Mouse (Mus musculus): ENCODE results near the gene Hoxa9.

Hoxa9 gene

GRCm38 (mm10) chr6:52203121-52203370 is 27.8 kb downstream of the Hoxa9 start:
- WGBS: 3% methylated on average over 10 of the region's 10 CpGs

- 10% methylated on average over 22 of the region's 22 CpGs for WGBS
Measured at GRCm38 (mm10) chr6:52202362-52203120, 28.3 kb downstream of the Hoxa9 start.

GRCm38 (mm10) chr6:52201269-52201668 is 29.6 kb downstream of the Hoxa9 start:
- WGBS: 22% methylated on average over 1 of the region's 1 CpGs

GRCm38 (mm10) chr6:52200751-52201250 is 30.1 kb downstream of the Hoxa9 start:
- 14% methylated on average over 10 of the region's 10 CpGs for WGBS

- 7% methylated on average over 30 of the region's 30 CpGs for WGBS
Measured at GRCm38 (mm10) chr6:52200073-52200750, 30.7 kb downstream of the Hoxa9 start.

GRCm38 (mm10) chr6:52197271-52197670 is 33.6 kb downstream of the Hoxa9 start:
- WGBS: 3% methylated on average over 10 of the region's 10 CpGs

- 7% methylated on average over 9 of the region's 9 CpGs for WGBS
Measured at GRCm38 (mm10) chr6:52196811-52197210, 34.1 kb downstream of the Hoxa9 start.

GRCm38 (mm10) chr6:52194690-52195089 is 36.2 kb downstream of the Hoxa9 start:
- 9% methylated on average over 10 of the region's 10 CpGs for WGBS

GRCm38 (mm10) chr6:52191860-52192550 is 38.9 kb downstream of the Hoxa9 start:
- WGBS: 3% methylated on average over 38 of the region's 55 CpGs

GRCm38 (mm10) chr6:52190906-52191810 is 39.7 kb downstream of the Hoxa9 start, which contains the start of gene Hoxa4:
TSS of gene Hoxa4 (minus strand) at chr6:52191753.
- 2% methylated on average over 80 of the region's 102 CpGs for WGBS

GRCm38 (mm10) chr6:52190410-52190809 is 40.5 kb downstream of the Hoxa9 start:
- WGBS: 2% methylated on average over 23 of the region's 23 CpGs

- 7% methylated on average over 8 of the region's 8 CpGs for WGBS
Measured at GRCm38 (mm10) chr6:52189909-52190308, 41.0 kb downstream of the Hoxa9 start.

- 11% methylated on average over 5 of the region's 5 CpGs for WGBS
Measured at GRCm38 (mm10) chr6:52189172-52189591, 41.7 kb downstream of the Hoxa9 start.

GRCm38 (mm10) chr6:52186500-52186899 is 44.4 kb downstream of the Hoxa9 start:
- WGBS: 10% methylated on average over 1 of the region's 1 CpGs

GRCm38 (mm10) chr6:52185834-52186233 is 45.1 kb downstream of the Hoxa9 start:
- WGBS: 12% methylated on average over 3 of the region's 3 CpGs

GRCm38 (mm10) chr6:52185222-52185621 is 45.7 kb downstream of the Hoxa9 start:
- WGBS: 2% methylated on average over 19 of the region's 19 CpGs

- 4% methylated on average over 6 of the region's 6 CpGs for WGBS
Measured at GRCm38 (mm10) chr6:52184668-52185067, 46.2 kb downstream of the Hoxa9 start.

- 10% methylated on average over 10 of the region's 10 CpGs for WGBS
Measured at GRCm38 (mm10) chr6:52183311-52184080, 47.4 kb downstream of the Hoxa9 start.

- 38% methylated on average over 1 of the region's 1 CpGs for WGBS
Measured at GRCm38 (mm10) chr6:52182793-52183192, 48.1 kb downstream of the Hoxa9 start.

- WGBS: 24% methylated on average over 2 of the region's 2 CpGs
Measured at GRCm38 (mm10) chr6:52182030-52182429, 48.9 kb downstream of the Hoxa9 start.

GRCm38 (mm10) chr6:52180726-52181125 is 50.2 kb downstream of the Hoxa9 start:
- WGBS: 11% methylated on average over 3 of the region's 3 CpGs

Data from cerebral cortex, adult 2 months (tissue).